Mouse (Mus musculus): ENCODE results near the gene Atp6v0d1.
"Not testable (repeated sequence)": the region's sequence is repeated elsewhere in the genome, so short reads cannot be mapped to it uniquely, and the experiment has no call there.

Atp6v0d1 gene

GRCm38 (mm10) chr8:105565952-105566702 is at the start of gene Atp6v0d1:
Gene Atp6v0d1 (minus strand): TSS chr8:105566047.
- peak; percentile 99 for DNase-seq

- no peak for DNase-seq
Observed at GRCm38 (mm10) chr8:105613830-105614511, 48.1 kb upstream of the Atp6v0d1 start.

GRCm38 (mm10) chr8:105613037-105613436 is 47.2 kb upstream of the Atp6v0d1 start:
- DNase-seq, result peak; percentile 34 to 46

GRCm38 (mm10) chr8:105611836-105612235 is 46.0 kb upstream of the Atp6v0d1 start:
- no peak for DNase-seq

GRCm38 (mm10) chr8:105609771-105610170 is 43.9 kb upstream of the Atp6v0d1 start:
- no peak for DNase-seq

- DNase-seq, result no peak
Observed at GRCm38 (mm10) chr8:105609355-105609754, 43.5 kb upstream of the Atp6v0d1 start.

- peak in 1 of 2 experiments; percentile 35 for DNase-seq
Observed at GRCm38 (mm10) chr8:105607684-105608083, 41.8 kb upstream of the Atp6v0d1 start.

GRCm38 (mm10) chr8:105607062-105607461 is 41.2 kb upstream of the Atp6v0d1 start:
- DNase-seq, result no peak

GRCm38 (mm10) chr8:105606189-105607023 is 40.6 kb upstream of the Atp6v0d1 start:
- peak; percentile 70 to 71 for DNase-seq

- peak; percentile 47 to 51 for DNase-seq
Observed at GRCm38 (mm10) chr8:105605491-105606188, 39.8 kb upstream of the Atp6v0d1 start.

GRCm38 (mm10) chr8:105604804-105605381 is 39.0 kb upstream of the Atp6v0d1 start, which contains the start of gene Ripor1:
Gene Ripor1 (plus strand): TSS chr8:105605255.
- peak; percentile 64 to 76 for DNase-seq

- not testable (repeated sequence) for DNase-seq
Observed at GRCm38 (mm10) chr8:105602540-105602939, 36.7 kb upstream of the Atp6v0d1 start.

GRCm38 (mm10) chr8:105601301-105601700 is 35.5 kb upstream of the Atp6v0d1 start:
- no peak for DNase-seq

GRCm38 (mm10) chr8:105598777-105599176 is 32.9 kb upstream of the Atp6v0d1 start:
- no peak for DNase-seq

- DNase-seq, result peak; percentile 62 to 71
Observed at GRCm38 (mm10) chr8:105596362-105597034, 30.7 kb upstream of the Atp6v0d1 start.

- DNase-seq, result no peak
Observed at GRCm38 (mm10) chr8:105594451-105595242, 28.8 kb upstream of the Atp6v0d1 start.

- no peak for DNase-seq
Observed at GRCm38 (mm10) chr8:105593859-105594258, 28.0 kb upstream of the Atp6v0d1 start.

GRCm38 (mm10) chr8:105592431-105592830 is 26.6 kb upstream of the Atp6v0d1 start:
- no peak for DNase-seq

- DNase-seq, result no peak
Observed at GRCm38 (mm10) chr8:105579719-105580118, 13.9 kb upstream of the Atp6v0d1 start.

- DNase-seq, result no peak
Observed at GRCm38 (mm10) chr8:105575538-105575937, 9.7 kb upstream of the Atp6v0d1 start.

- DNase-seq, result no peak
Observed at GRCm38 (mm10) chr8:105574741-105575140, 8.9 kb upstream of the Atp6v0d1 start.

All from cerebellum, postnatal 36 days (tissue).